Mouse (Mus musculus): ENCODE results near the gene Hacd2. TPM values are rescaled to one million over a fixed set of nuclear protein-coding genes. Genes with fewer than 3 reads are reported as not detected.

The Hacd2 gene
- polyA plus RNA-seq, 1 experiment = 36.1 TPM

DNA sequence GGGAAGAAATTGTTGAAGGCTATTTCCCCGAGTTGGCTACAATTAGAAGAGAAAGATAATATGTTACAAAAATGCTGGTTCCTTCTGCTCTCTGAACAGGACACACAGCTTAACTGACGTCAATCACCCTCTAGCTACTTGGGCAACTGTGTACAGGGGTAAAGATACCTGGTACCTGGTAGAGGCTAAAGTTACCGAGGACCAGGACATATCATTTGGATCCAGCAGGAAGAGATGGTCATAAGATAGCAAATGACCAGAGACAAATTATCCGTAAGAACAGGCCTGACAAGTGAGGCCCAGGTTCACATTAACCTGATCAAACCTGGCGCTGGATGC, 356 bp upstream of the Hacd2 start:
- Histone ChIP-seq H3K4me3 (peak overlapping the region; percentile 37), H3ac (ENCODE audit: control insufficient read depth, insufficient read length) (peak overlapping the region; percentile 20), H3K36me3 (ENCODE audit: control insufficient read depth, insufficient read depth) (no peaks in the 10 kb centered on the region), H3K79me2 (ENCODE audit: control insufficient read depth, insufficient read depth) (peaks cover 8% of the 10 kb centered on the region), H3K4me2 (ENCODE audit: low read depth) (peak overlapping the region; percentile 70), H3K27me3 (ENCODE audit: control insufficient read depth, insufficient read depth, insufficient read length) (no peaks in the 10 kb centered on the region)
- TF ChIP-seq TCF3 (IDR thresholded peaks at IDR 0.05; ENCODE audit: insufficient read length, low read depth) = no peak
- no peak for TF ChIP-seq TCF12 (IDR thresholded peaks at IDR 0.05; ENCODE audit: insufficient read depth, poor library complexity, severe bottlenecking)
- TF ChIP-seq MYOG (IDR thresholded peaks at IDR 0.05; ENCODE audit: control insufficient read depth in 1 of 3, insufficient read depth in 1 of 3, insufficient read length in 2 of 3, low read depth in 2 of 3) = no peak
- TF ChIP-seq REST (IDR thresholded peaks at IDR 0.05; ENCODE audit: insufficient read depth, insufficient read length) = no peak
- TF ChIP-seq CEBPB (IDR thresholded peaks at IDR 0.05; ENCODE audit: insufficient read depth, poor library complexity, severe bottlenecking) = no peak
- no peak for TF ChIP-seq MYOD1 (IDR thresholded peaks at IDR 0.05; ENCODE audit: control insufficient read depth in 1 of 3, insufficient read length in 2 of 3, low read depth in 2 of 3)
- TF ChIP-seq MAX (IDR thresholded peaks at IDR 0.05; ENCODE audit: low read depth) = no peak
- no peak for TF ChIP-seq POLR2A (IDR thresholded peaks at IDR 0.05; ENCODE audit: insufficient read length, low read depth)

- peak overlapping the region; percentile 20 for H3ac ChIP-seq (ENCODE audit: control insufficient read depth, insufficient read length)
Observed at GRCm38 (mm10) chr16:35023138-35023735, 1.0 kb downstream of the Hacd2 start.

GRCm38 (mm10) chr16:35024300-35024699, 2.1 kb downstream of the Hacd2 start:
- peaks cover 8% of the 10 kb centered on the region for H3K79me2 ChIP-seq (ENCODE audit: control insufficient read depth, insufficient read depth)
- H3K4me2 ChIP-seq (ENCODE audit: low read depth) = no peak overlapping the region
- TF ChIP-seq TCF12 (IDR thresholded peaks at IDR 0.05; ENCODE audit: insufficient read depth, poor library complexity, severe bottlenecking) = no peak
- TF ChIP-seq SRF (IDR thresholded peaks at IDR 0.05; ENCODE audit: control insufficient read depth, insufficient read length, low read depth) = no peak
- no peak for TF ChIP-seq MYOD1 (IDR thresholded peaks at IDR 0.05; ENCODE audit: control insufficient read depth in 1 of 3, insufficient read length in 2 of 3, low read depth in 2 of 3)
- no peak for TF ChIP-seq E2F4 (IDR thresholded peaks at IDR 0.05; ENCODE audit: insufficient read depth)
- TF ChIP-seq TCF3 (IDR thresholded peaks at IDR 0.05; ENCODE audit: insufficient read length, low read depth) = no peak
- TF ChIP-seq USF1 (IDR thresholded peaks at IDR 0.05; ENCODE audit: low read depth) = no peak
- TF ChIP-seq MAX (IDR thresholded peaks at IDR 0.05; ENCODE audit: low read depth) = no peak
- no peak for TF ChIP-seq POLR2A (IDR thresholded peaks at IDR 0.05; ENCODE audit: insufficient read length, low read depth)
- no peak for TF ChIP-seq REST (IDR thresholded peaks at IDR 0.05; ENCODE audit: insufficient read depth, insufficient read length)
- TF ChIP-seq POLR2AphosphoS2 (IDR thresholded peaks at IDR 0.05; ENCODE audit: insufficient read length, low read depth) = no peak
- H3K4me3 ChIP-seq = no peak overlapping the region
- no peaks in the 10 kb centered on the region for H3K27me3 ChIP-seq (ENCODE audit: control insufficient read depth, insufficient read depth, insufficient read length)
- no peaks in the 10 kb centered on the region for H3K36me3 ChIP-seq (ENCODE audit: control insufficient read depth, insufficient read depth)
- no peak overlapping the region for H3ac ChIP-seq (ENCODE audit: control insufficient read depth, insufficient read length)

More at GRCm38 (mm10) chr16:35023138-35023735, 1.0 kb downstream of the Hacd2 start:
- Histone ChIP-seq H3K4me2 (ENCODE audit: low read depth) (peak overlapping the region; percentile 85), H3K79me2 (ENCODE audit: control insufficient read depth, insufficient read depth) (peaks cover 8% of the 10 kb centered on the region), H3K36me3 (ENCODE audit: control insufficient read depth, insufficient read depth) (no peaks in the 10 kb centered on the region), H3K4me3 (peak overlapping the region; percentile 37), H3K27me3 (ENCODE audit: control insufficient read depth, insufficient read depth, insufficient read length) (no peaks in the 10 kb centered on the region)
- TF ChIP-seq USF1 (IDR thresholded peaks at IDR 0.05; ENCODE audit: low read depth) (no peak), POLR2AphosphoS2 (IDR thresholded peaks at IDR 0.05; ENCODE audit: insufficient read length, low read depth) (no peak), E2F4 (IDR thresholded peaks at IDR 0.05; ENCODE audit: insufficient read depth) (no peak), CEBPB (IDR thresholded peaks at IDR 0.05; ENCODE audit: insufficient read depth, poor library complexity, severe bottlenecking) (peak; percentile 76), TCF3 (IDR thresholded peaks at IDR 0.05; ENCODE audit: insufficient read length, low read depth) (no peak), REST (IDR thresholded peaks at IDR 0.05; ENCODE audit: insufficient read depth, insufficient read length) (no peak), MYOG (IDR thresholded peaks at IDR 0.05; ENCODE audit: control insufficient read depth in 1 of 3, insufficient read depth in 1 of 3, insufficient read length in 2 of 3, low read depth in 2 of 3) (no peak)

DNA sequence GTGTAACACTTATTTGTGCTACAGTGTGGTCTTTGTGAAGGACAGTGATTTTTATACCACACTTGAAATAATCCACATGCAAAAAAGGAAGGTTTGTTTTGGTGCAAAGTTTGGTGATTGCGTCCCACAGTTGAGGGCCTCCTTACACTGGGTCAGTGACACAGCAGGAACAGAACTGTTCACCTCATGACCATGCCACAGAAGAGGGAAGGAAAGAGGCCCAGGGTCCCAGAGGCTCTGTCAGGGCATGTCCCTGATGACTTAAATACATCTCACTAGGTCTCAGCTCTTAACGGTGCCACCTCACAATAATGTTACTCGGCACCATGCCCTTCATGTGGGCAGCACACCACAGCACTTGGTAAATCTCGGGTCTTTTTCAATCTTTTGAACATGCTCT, 3.1 kb downstream of the Hacd2 start:
- TF ChIP-seq MYOD1 (IDR thresholded peaks at IDR 0.05; ENCODE audit: control insufficient read depth in 1 of 3, insufficient read length in 2 of 3, low read depth in 2 of 3) = no peak
- TF ChIP-seq USF1 (IDR thresholded peaks at IDR 0.05; ENCODE audit: low read depth) = no peak
- no peak for TF ChIP-seq POLR2AphosphoS2 (IDR thresholded peaks at IDR 0.05; ENCODE audit: insufficient read length, low read depth)
- no peak for TF ChIP-seq SRF (IDR thresholded peaks at IDR 0.05; ENCODE audit: control insufficient read depth, insufficient read length, low read depth)
- Histone ChIP-seq H3K36me3 (ENCODE audit: control insufficient read depth, insufficient read depth) (no peaks in the 10 kb centered on the region), H3K79me2 (ENCODE audit: control insufficient read depth, insufficient read depth) (peaks cover 8% of the 10 kb centered on the region), H3ac (ENCODE audit: control insufficient read depth, insufficient read length) (no peak overlapping the region), H3K4me2 (ENCODE audit: low read depth) (no peak overlapping the region), H3K4me3 (no peak overlapping the region), H3K27me3 (ENCODE audit: control insufficient read depth, insufficient read depth, insufficient read length) (no peaks in the 10 kb centered on the region)

DNA sequence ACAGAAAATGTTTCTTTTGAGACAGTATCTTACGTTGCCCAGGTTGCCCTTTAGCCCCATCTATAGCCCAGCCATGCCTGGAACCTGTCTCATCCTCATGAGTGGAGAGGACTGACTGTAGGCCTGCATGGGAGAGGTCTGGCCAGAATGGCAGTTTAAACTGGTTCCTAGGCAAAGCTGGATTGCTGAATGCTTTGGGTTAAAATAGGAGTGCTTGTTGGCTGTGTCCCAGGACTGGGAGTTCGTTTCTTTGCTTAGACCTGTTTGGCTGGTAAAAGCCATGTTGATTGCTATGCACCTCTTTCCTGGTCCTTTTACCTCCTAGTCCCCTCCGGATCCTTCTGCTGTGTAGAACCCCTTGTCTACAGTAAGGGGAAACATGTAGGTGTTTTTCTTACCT, 11.0 kb downstream of the Hacd2 start:
- Histone ChIP-seq H3K27me3 (ENCODE audit: control insufficient read depth, insufficient read depth, insufficient read length) (no peaks in the 10 kb centered on the region), H3K79me2 (ENCODE audit: control insufficient read depth, insufficient read depth) (no peaks in the 10 kb centered on the region), H3ac (ENCODE audit: control insufficient read depth, insufficient read length) (no peak overlapping the region), H3K4me3 (no peak overlapping the region), H3K4me2 (ENCODE audit: low read depth) (no peak overlapping the region), H3K36me3 (ENCODE audit: control insufficient read depth, insufficient read depth) (no peaks in the 10 kb centered on the region)
- TF ChIP-seq MYOG (IDR thresholded peaks at IDR 0.05; ENCODE audit: control insufficient read depth in 1 of 3, insufficient read depth in 1 of 3, insufficient read length in 2 of 3, low read depth in 2 of 3) (no peak), MYOD1 (IDR thresholded peaks at IDR 0.05; ENCODE audit: control insufficient read depth in 1 of 3, insufficient read length in 2 of 3, low read depth in 2 of 3) (no peak), TCF3 (IDR thresholded peaks at IDR 0.05; ENCODE audit: insufficient read length, low read depth) (no peak), CEBPB (IDR thresholded peaks at IDR 0.05; ENCODE audit: insufficient read depth, poor library complexity, severe bottlenecking) (no peak)
